Mouse (Mus musculus) left cerebral cortex, adult 11 months (tissue): ENCODE measurements around the gene Gm28919.
"Not testable (repeated sequence)": the region's sequence is repeated elsewhere in the genome, so short reads cannot be mapped to it uniquely, and the experiment has no call there.

Experiments used
- DNase-seq: peaks from one replicate; pipeline ENCODE4 v3.0.0; 2022; ENCODE audit warnings: low spot score

The Gm28919 gene

DNA sequence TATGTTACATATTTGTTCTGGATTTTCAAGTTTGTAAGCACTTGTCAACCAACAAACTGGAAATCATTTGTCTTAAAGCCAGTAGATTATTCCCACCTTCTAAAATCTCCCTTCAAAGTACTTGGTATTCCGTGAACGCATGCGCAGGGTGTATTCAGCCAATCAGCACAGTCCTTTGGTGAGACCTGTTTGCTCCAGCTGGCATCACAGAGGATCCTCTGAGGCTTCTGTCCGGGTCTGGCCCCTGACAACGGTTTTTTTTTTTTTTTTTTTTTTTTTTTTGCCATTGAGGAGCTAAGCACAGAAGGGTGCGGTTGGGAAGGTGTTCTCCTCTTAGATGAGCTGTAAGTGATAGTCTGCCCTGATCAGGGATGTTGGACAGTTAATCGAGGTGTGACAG, at the start of gene Gm28919:
Gene Gm28919 (plus strand): TSS at position 301 of the 400 bp plus-strand sequence.
- not testable (repeated sequence) for DNase-seq
